8 mouse cellular contexts compared by ENCODE assay signal in genomic region chr15:100022923-100023322, GRCm38 (mm10). TPM values are rescaled to one million over a fixed set of nuclear protein-coding genes. Genes with fewer than 3 reads are reported as not detected.
DNase-seq lines count a peak whose midpoint lies in the region; ATAC-seq lines count a peak whose summit lies in the region.

No protein-coding gene starts in this region.

- H3K9me3 ChIP-seq in hindbrain, embryonic 11.5 days (ENCODE audit: control insufficient read depth, low read length): no peaks in the 10 kb centered on the region
- H3K9me3 ChIP-seq in hindbrain, embryonic 13.5 days: no peaks in the 10 kb centered on the region

- no peaks in the 10 kb centered on the region for H3K4me1 ChIP-seq in hindbrain, embryonic 11.5 days (replicated peaks; ENCODE audit: control insufficient read depth, insufficient read depth, low read length)
- H3K4me1 ChIP-seq in hindbrain, embryonic 13.5 days (replicated peaks): no peaks in the 10 kb centered on the region

- no peaks in the 10 kb centered on the region for H3K36me3 ChIP-seq in hindbrain, embryonic 11.5 days (ENCODE audit: control insufficient read depth, insufficient read depth, low read length)
- peaks cover 3% of the 10 kb centered on the region; the same call in 1 of the 2 replicates for H3K36me3 ChIP-seq in hindbrain, embryonic 13.5 days

- ATAC-seq in hindbrain, embryonic 11.5 days (ENCODE audit: low FRiP score): no peak
- no peak for ATAC-seq in hindbrain, embryonic 13.5 days (ENCODE audit: low FRiP score)

- H3K27me3 ChIP-seq in hindbrain, embryonic 11.5 days (ENCODE audit: control insufficient read depth, insufficient read depth, low read length): no peaks in the 10 kb centered on the region
- no peaks in the 10 kb centered on the region for H3K27me3 ChIP-seq in hindbrain, embryonic 13.5 days

- WGBS in hindbrain, embryonic 11.5 days: 32% methylated on average over 5 of the region's 5 CpGs
- 28% methylated on average over 5 of the region's 5 CpGs for WGBS in hindbrain, embryonic 13.5 days

- no peak overlapping the region for H3K27ac ChIP-seq in hindbrain, embryonic 11.5 days (ENCODE audit: low read depth, low read length)
- H3K27ac ChIP-seq in hindbrain, embryonic 13.5 days: no peak overlapping the region

- no peak overlapping the region for H3K4me3 ChIP-seq in hindbrain, embryonic 11.5 days (ENCODE audit: low read depth, low read length)
- H3K4me3 ChIP-seq in hindbrain, embryonic 13.5 days: no peak overlapping the region

- no peak overlapping the region for H3K9ac ChIP-seq in hindbrain, embryonic 11.5 days (ENCODE audit: low read depth, low read length)
- H3K9ac ChIP-seq in hindbrain, embryonic 13.5 days: no peak overlapping the region

- DNase-seq in hindbrain, embryonic 11.5 days (ENCODE audit: low spot score): peak; percentile 71
- DNase-seq in 416B (ENCODE audit: low read depth) (peak; percentile 72), MN1 (ENCODE audit: low spot score) (peak; percentile 72)
- DNase-seq in embryo, embryonic 10 days (ENCODE audit: low spot score): peak; percentile 69
- peak; percentile 58 to 73 for DNase-seq in kidney, postnatal 36 days
- peak; percentile 69 for DNase-seq in naive thymus-derived CD4-positive, alpha-beta T cell, adult 2 months (ENCODE audit: low read depth)
- no peak for DNase-seq in urinary bladder, postnatal 10 days (ENCODE audit: low spot score)

- no peak overlapping the region for H3K4me2 ChIP-seq in hindbrain, embryonic 11.5 days (replicated peaks; ENCODE audit: low read depth, low read length)
- no peak overlapping the region for H3K4me2 ChIP-seq in hindbrain, embryonic 13.5 days

RNA-seq across cellular contexts. Expression of gene Dip2b, which starts 15.5 kb away (rescaled TPM):
- 24.1 and 29.6 TPM in 2 replicates for polyA plus RNA-seq in hindbrain, embryonic 11.5 days (2014; fragmentation: Nextera tagmentation; extraction: Ambion mirVana)
- 19.1 and 19.6 TPM in 2 replicates for polyA plus RNA-seq in hindbrain, embryonic 13.5 days (2015; fragmentation: Nextera tagmentation; extraction: Ambion mirVana)

RNA-seq across cellular contexts. Expression of gene Larp4, which starts 53.1 kb away (rescaled TPM):
- 34.2 and 38.8 TPM in 2 replicates for polyA plus RNA-seq in hindbrain, embryonic 11.5 days (2014; fragmentation: Nextera tagmentation; extraction: Ambion mirVana)
- 23.1 and 23.3 TPM in 2 replicates for polyA plus RNA-seq in hindbrain, embryonic 13.5 days (2015; fragmentation: Nextera tagmentation; extraction: Ambion mirVana)

RNA-seq across cellular contexts. Expression of gene Fam186a, which starts 56.1 kb away (rescaled TPM):
- polyA plus RNA-seq in hindbrain, embryonic 11.5 days (2014; fragmentation: Nextera tagmentation; extraction: Ambion mirVana): 0.05 TPM in 1 of 2 replicates, not detected in the other
- not detected in 2 replicates for polyA plus RNA-seq in hindbrain, embryonic 13.5 days (2015; fragmentation: Nextera tagmentation; extraction: Ambion mirVana)
